Mouse (Mus musculus) testis, postnatal 10 days (tissue): ENCODE measurements around the gene Cldn12.

Experiments
- DNase-seq: peaks from one replicate; pipeline ENCODE4 v3.0.0; 2021; ENCODE audit warnings: low spot score

Cldn12 gene

GRCm38 (mm10) chr5:5494269-5495005 is 20.3 kb downstream of the Cldn12 start:
- no peak for DNase-seq

- no peak for DNase-seq
These were observed 22.6 kb downstream of the Cldn12 start for GRCm38 (mm10) chr5:5492163-5492562.

GRCm38 (mm10) chr5:5486071-5486470 is 28.7 kb downstream of the Cldn12 start:
- DNase-seq = no peak

- no peak for DNase-seq
These were observed 31.4 kb downstream of the Cldn12 start for GRCm38 (mm10) chr5:5483254-5483858.

- no peak for DNase-seq
These were observed 33.1 kb downstream of the Cldn12 start for GRCm38 (mm10) chr5:5481662-5482061.

GRCm38 (mm10) chr5:5479043-5479442 is 35.7 kb downstream of the Cldn12 start, which contains the start of gene 1700015F17Rik:
Gene 1700015F17Rik, minus strand, starts transcription at chr5:5479143.
- no peak for DNase-seq

- DNase-seq = no peak
These were observed 38.6 kb downstream of the Cldn12 start for GRCm38 (mm10) chr5:5476133-5476532.

- no peak for DNase-seq
These were observed 49.5 kb downstream of the Cldn12 start for GRCm38 (mm10) chr5:5465256-5465655.
